Mouse (Mus musculus) olfactory bulb, adult 2 months (tissue): ENCODE results near the gene Pdgfd.

Source experiments
- CTCF ChIP-seq: fragments of 200-500 bp; IDR thresholded peaks from 2 replicates; pipeline ENCODE4 v1.5.1; 2012; ENCODE audit warnings: low read depth, mild to moderate bottlenecking, low read length, moderate library complexity; ENCODE audit not compliant: insufficient read depth
- POLR2A ChIP-seq: fragments of 200-500 bp; IDR thresholded peaks from 2 replicates; pipeline ENCODE4 v1.6.1; 2012; ENCODE audit warnings: mild to moderate bottlenecking, low read depth, low read length, moderate library complexity; ENCODE audit not compliant: insufficient read depth

DNA sequence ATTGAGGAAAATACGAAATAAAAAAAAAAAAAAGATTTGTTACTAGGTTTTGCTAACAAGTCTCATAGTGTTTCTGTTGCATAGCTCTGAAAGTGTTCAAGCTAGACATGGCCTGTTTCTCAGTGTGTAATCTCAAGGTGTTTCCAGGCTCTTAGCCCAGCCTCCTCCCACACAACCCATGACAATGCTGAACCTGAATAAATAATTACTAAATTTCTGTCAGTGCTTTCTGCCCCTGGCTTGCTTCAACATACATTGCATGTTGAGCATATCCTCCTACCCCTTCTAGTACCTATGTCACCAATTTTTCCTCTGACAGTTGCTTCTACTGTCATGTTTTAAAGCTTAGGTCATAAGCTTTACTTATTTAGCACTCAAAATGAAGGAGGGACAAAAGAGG lies 171.0 kb downstream of the Pdgfd start:
- TF ChIP-seq CTCF = no peak
- no peak for TF ChIP-seq POLR2A
